Mouse (Mus musculus) cortical plate, adult 2 months (tissue): ENCODE measurements around the gene Enpp7. TPM values are rescaled to one million over a fixed set of nuclear protein-coding genes. Genes with fewer than 3 reads are reported as not detected.

Source experiments
- H3K27ac ChIP-seq: fragments of 200-500 bp; 2 replicates; pipeline ENCODE4 v1.5.1; 2012; ENCODE audit warnings: low read length, control low read depth, inconsistent platforms; ENCODE audit not compliant: insufficient read depth
- H3K4me1 ChIP-seq: fragments of 200-500 bp; 2 replicates; pipeline ENCODE4 v1.6.1; 2011; ENCODE audit warnings: low read length; ENCODE audit not compliant: control insufficient read depth, insufficient read depth
- H3K4me3 ChIP-seq: fragments of 200-500 bp; 2 replicates; pipeline ENCODE4 v1.5.1; 2011; ENCODE audit warnings: mild to moderate bottlenecking, low read length, control low read depth; ENCODE audit not compliant: insufficient read depth
- CTCF ChIP-seq: fragments of 200-500 bp; IDR thresholded peaks from 2 replicates; pipeline ENCODE4 v1.5.1; 2011; ENCODE audit warnings: mild to moderate bottlenecking, control low read depth, low read length; ENCODE audit not compliant: insufficient read depth; ENCODE audit errors: extremely low read depth
- POLR2A ChIP-seq: fragments of 200-500 bp; IDR thresholded peaks from 2 replicates; pipeline ENCODE4 v1.6.1; 2011; ENCODE audit warnings: mild to moderate bottlenecking, low read length, control low read depth; ENCODE audit not compliant: insufficient read depth; ENCODE audit errors: extremely low read depth
- polyA plus RNA-seq: library from polyadenylated mRNA; depleted of rRNA; stranded (reverse); fragments of >200 nt; gene quantifications from 2 replicates; pipeline ENCODE4 v1.2.3, GENCODE M21; 2012; rRNA removed

Enpp7 gene
- polyA plus RNA-seq, 1 experiment, result not detected

GRCm38 (mm10) chr11:119040600-119041324 lies 52.8 kb downstream of the Enpp7 start, which contains the start of gene Cbx8:
Cbx8 (minus strand) TSS chr11:119040969.
- Histone ChIP-seq H3K4me3 (peak within 1 kb of the TSS; percentile 86), H3K27ac (peak within 1 kb of the TSS; percentile 83), H3K4me1 (no peaks in the 10 kb centered on the region; the same call in 1 of the 2 replicates)
- TF ChIP-seq CTCF, result no peak
- TF ChIP-seq POLR2A, result peak; percentile 92

- H3K4me3 ChIP-seq, result peak overlapping the region; percentile 86
- H3K4me1 ChIP-seq, result no peaks in the 10 kb centered on the region; the same call in 1 of the 2 replicates
- H3K27ac ChIP-seq, result peak overlapping the region; percentile 79
- no peak for TF ChIP-seq CTCF
- TF ChIP-seq POLR2A, result no peak
These were observed 53.3 kb downstream of the Enpp7 start for GRCm38 (mm10) chr11:119041325-119041716.

- H3K27ac ChIP-seq, result no peak overlapping the region
- TF ChIP-seq CTCF, result no peak
- no peak for TF ChIP-seq POLR2A
- H3K4me3 ChIP-seq, result peak overlapping the region; percentile 86
- no peaks in the 10 kb centered on the region; the same call in 1 of the 2 replicates for H3K4me1 ChIP-seq
These were observed 53.9 kb downstream of the Enpp7 start for GRCm38 (mm10) chr11:119041750-119042465.

Other genes with a start within 250 kb of the Enpp7 start
- gene Rbfox3, start 76.6 kb upstream of the Enpp7 start, polyA plus RNA-seq, result 117 TPM in 2 replicates
- gene Cbx2, start 34.8 kb downstream of the Enpp7 start, polyA plus RNA-seq, result 2.6 and 2.8 TPM in 2 replicates
- 6.0 and 7.4 TPM in 2 replicates for gene Cbx8, start 52.8 kb downstream of the Enpp7 start, polyA plus RNA-seq
- gene Cbx4, start 98.0 kb downstream of the Enpp7 start, polyA plus RNA-seq, result 45.3 and 47.5 TPM in 2 replicates
- 15.5 and 17.6 TPM in 2 replicates for gene Tbc1d16, start 240.3 kb downstream of the Enpp7 start, polyA plus RNA-seq
- 1.4 TPM in 2 replicates for gene Ccdc40, start 240.4 kb downstream of the Enpp7 start, polyA plus RNA-seq